Mouse (Mus musculus): Measurements from ENCODE around the gene Fam114a2. TPM values are rescaled to one million over a fixed set of nuclear protein-coding genes. Genes with fewer than 3 reads are reported as not detected.
A peak's percentile ranks its signal among the peaks of the same experiment; 100 is the strongest.
"Not testable (repeated sequence)": the region's sequence is repeated elsewhere in the genome, so short reads cannot be mapped to it uniquely, and the experiment has no call there.

Gene Fam114a2
- 10 to 100 TPM; 46.4 to 56.4 (median 54.1) TPM for total RNA-seq (2022)

DNA sequence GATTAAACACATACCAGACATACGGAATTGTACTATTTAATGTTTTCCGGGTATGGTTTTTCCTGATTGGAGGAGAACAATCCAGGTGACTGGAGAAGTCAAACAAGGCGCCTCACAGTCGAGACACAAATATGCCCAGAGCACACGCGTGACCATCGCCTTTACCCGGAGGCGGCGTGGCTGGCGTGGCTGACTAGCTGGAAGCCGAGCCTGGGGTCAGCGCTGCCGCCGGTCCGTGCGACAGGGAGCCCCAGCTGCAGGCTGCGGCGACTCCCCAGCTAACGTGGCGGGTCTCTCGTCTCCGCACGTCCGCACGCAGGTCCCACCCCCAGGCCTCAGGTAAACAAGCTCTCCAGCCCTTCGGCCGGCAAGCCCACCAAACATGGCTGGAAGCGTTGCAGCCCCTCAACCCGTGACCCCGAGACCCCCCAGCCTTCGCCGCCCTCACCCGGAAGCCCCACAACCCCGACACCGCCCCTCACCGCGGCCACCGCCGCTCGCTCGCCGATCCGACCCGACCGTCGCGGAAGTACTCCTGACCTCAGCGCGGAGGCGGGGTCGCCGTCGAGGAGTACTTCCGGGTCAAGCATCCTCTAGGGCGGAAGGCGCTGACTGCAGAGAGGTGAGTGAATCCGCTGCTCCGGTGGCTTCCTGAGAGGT, at the start of gene Fam114a2, which contains the start of gene Mfap3:
Gene Fam114a2, minus strand, starts transcription at position 527 of the 660 bp plus-strand sequence.
Gene Mfap3, plus strand, starts transcription at position 574 of the 660 bp plus-strand sequence.
- DNase-seq (ENCODE audit: low spot score in 2 of 2) = peak; percentile 82

- no peak for DNase-seq (ENCODE audit: low spot score in 2 of 2)
Measured at GRCm38 (mm10) chr11:57566091-57567035, 47.9 kb upstream of the Fam114a2 start.

DNA sequence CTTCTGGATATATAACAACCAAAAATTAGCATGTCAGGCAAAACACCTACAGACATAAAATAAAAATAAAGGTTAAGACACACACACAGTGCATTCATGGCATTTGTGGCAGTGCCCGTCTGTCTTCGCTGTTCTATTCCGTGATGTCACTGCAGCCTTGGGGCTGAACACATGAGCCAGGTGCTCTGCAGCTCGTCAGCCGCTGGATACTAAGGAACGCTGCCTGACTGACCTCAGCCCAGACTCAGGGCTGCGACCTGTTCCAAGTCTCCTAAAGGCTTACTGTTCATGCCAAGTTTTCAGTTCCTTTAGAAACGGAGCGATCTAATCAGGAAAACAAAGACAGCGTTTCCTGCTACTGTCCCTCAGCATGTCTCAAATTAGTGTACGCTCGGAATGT, 46.1 kb upstream of the Fam114a2 start:
- DNase-seq (ENCODE audit: low spot score in 2 of 2) = no peak

- not testable (repeated sequence) for DNase-seq (ENCODE audit: low spot score in 2 of 2)
Measured at GRCm38 (mm10) chr11:57557936-57558335, 39.5 kb upstream of the Fam114a2 start.

GRCm38 (mm10) chr11:57553015-57553780, 34.8 kb upstream of the Fam114a2 start:
- no peak for DNase-seq (ENCODE audit: low spot score in 2 of 2)

GRCm38 (mm10) chr11:57551016-57551415, 32.6 kb upstream of the Fam114a2 start:
- no peak for DNase-seq (ENCODE audit: low spot score in 2 of 2)

DNA sequence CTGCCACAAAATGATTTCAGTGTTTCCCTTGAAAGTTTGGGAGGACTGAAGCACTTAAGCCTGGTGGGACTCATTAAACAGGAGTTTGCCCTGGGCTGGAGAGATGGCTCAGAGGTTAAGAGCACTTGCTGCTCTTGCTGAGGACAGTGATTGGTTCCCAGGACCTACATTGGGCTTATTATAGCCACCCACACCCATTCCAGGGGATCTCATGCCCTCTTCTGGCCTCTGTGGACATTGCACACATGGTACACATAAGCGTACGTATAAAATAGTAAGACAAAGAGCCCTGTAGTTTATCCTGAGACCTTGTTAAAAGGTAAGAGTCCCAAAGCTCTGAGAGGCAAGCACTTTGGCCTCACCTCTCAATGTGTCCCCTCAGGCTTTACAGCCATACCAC, 31.8 kb upstream of the Fam114a2 start:
- DNase-seq (ENCODE audit: low spot score in 2 of 2) = no peak

- DNase-seq (ENCODE audit: low spot score in 2 of 2) = peak; percentile 59 to 63
Measured at GRCm38 (mm10) chr11:57548618-57549550, 30.5 kb upstream of the Fam114a2 start.

- no peak for DNase-seq (ENCODE audit: low spot score in 2 of 2)
Measured at GRCm38 (mm10) chr11:57540681-57541080, 22.3 kb upstream of the Fam114a2 start.

DNA sequence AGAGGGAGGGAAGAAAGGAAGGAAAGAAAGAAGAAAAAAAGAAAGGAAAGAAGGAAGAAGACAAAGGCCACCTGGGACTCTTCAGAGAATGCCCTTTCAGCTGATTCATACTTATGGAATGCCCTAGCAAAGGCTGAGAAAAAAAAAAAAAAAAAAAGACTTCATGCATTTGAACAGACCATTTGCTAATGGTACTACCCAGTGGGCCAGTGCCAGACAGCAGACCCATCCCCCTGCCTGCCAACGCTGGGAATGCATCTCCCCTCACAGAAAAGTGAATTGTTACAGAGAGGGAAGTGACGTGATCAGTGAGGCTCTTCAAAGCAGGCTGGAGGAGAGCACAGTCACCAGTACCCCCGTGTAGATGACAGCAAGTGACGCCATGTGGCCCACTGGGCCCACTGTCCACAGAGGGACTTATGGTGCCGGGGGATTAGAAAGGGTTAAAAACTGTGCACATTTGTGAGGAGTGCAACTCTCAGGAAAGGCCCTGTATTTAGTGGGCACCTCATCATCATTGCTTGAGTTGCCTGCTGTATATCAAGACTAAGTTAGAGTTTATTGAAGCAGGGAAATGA, 21.5 kb upstream of the Fam114a2 start:
- DNase-seq (ENCODE audit: low spot score in 2 of 2) = no peak

DNA sequence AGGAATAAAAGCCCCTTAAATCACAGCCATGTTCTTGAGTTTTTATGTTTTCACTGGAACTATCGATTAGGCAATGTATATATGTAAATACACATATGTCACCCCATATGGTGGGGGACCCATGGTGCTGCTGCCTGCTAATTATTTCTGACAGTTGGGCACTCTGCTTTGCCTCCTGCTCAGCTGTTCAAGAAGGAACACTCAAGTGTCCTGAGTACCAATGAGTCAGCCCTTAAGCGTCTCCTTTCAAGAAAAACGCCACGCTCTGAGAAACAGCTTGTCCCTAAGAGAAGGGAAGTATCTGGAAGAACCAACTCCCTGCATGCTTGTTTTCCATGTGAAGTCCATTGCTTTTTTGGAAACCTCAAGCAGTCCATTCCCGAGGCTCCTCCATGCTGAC, 17.5 kb upstream of the Fam114a2 start:
- DNase-seq (ENCODE audit: low spot score in 2 of 2) = no peak

DNA sequence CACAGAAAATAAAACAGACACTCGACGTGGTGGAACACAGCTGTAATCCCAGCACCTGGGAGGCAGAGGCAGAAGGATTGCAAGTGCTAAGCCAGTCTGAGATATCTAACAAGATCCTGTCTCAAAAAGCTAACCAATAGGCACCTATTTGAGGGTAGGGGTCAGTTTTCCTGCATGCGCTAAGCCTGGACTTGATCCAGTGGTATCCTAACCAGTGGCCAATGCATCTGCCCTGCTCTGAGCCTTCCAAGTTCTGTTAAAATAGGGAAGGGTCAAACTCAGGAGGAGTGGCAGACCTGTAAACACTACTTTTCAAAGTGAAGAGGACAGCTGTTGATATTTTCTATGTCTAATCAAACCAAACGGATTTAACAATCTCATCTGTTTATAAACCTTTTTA, 13.9 kb upstream of the Fam114a2 start:
- DNase-seq (ENCODE audit: low spot score in 2 of 2) = no peak

DNA sequence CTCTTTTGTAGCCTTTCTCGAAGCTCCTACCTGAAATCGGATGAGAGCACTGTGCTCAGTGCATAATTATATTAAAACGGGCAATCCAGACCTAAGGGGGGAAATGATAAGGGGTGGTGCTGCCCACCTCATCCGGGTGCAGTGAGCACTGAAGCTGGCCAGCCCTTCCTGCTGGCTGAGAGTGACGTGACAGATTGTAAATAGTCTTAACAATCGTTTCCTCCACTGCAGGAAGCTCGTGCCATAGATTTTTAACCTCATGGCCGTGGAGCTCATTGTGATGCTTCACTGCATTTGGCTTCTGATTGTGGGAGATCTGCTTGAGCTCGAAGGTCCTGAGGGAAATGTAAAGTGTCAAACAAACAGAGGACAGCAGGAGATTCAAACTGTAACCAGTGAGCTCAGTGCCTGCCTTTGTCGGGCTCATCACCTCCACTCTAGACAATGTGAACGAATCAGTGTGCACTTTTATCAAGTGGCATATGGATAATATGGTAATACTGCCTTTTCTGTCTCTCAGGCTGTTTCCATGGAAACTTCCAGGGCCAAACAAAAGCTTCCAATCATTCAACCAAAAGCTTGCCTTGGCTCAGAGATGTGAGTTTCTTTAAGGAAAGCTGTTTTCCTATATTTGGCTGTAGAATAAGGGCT, 13.0 kb upstream of the Fam114a2 start:
- no peak for DNase-seq (ENCODE audit: low spot score in 2 of 2)

GRCm38 (mm10) chr11:57529111-57529510, 10.7 kb upstream of the Fam114a2 start:
- DNase-seq (ENCODE audit: low spot score in 2 of 2) = no peak

DNA sequence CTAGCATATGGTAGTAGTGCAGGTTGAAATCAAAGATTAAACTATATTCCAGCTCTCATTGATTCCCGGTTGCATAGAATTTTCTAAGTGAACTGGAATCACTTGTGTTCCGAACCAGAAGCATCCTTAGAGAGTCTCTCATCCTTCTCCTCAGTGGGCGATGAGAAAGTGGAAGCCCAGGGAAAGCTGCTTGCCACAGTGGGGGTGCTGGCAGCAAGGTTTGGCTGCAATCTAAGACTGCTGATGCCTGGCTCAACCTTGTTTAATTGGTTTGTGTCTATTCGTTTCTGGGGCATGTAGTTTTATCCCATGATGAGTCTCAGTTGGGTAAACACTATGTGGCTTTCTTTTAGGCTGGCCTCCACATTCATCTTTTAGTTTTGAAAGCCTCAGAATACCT, 9.1 kb upstream of the Fam114a2 start:
- no peak for DNase-seq (ENCODE audit: low spot score in 2 of 2)

- no peak for DNase-seq (ENCODE audit: low spot score in 2 of 2)
Measured at GRCm38 (mm10) chr11:57525900-57526299, 7.5 kb upstream of the Fam114a2 start.

DNA sequence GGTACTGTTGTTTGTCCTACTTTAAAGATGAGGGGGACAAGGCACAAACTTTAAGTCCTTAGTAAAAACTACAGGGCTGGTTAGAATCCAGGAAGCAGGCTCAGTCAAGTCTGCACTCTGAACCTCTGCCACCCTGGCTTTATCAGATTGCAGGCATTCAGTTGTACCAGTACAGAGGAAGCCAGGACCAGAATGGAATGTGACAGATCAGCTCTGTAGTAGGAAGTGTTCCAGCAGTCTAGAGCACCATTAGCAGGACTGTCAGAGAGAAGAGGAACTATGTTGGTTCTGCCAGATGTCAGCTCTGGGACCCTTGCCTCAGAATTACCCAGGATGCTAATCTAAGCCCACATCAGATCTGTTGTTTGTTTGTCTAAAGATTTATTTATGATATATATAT, 6.2 kb upstream of the Fam114a2 start:
- DNase-seq (ENCODE audit: low spot score in 2 of 2) = no peak

GRCm38 (mm10) chr11:57523418-57523817, 5.0 kb upstream of the Fam114a2 start:
- no peak for DNase-seq (ENCODE audit: low spot score in 2 of 2)

DNA sequence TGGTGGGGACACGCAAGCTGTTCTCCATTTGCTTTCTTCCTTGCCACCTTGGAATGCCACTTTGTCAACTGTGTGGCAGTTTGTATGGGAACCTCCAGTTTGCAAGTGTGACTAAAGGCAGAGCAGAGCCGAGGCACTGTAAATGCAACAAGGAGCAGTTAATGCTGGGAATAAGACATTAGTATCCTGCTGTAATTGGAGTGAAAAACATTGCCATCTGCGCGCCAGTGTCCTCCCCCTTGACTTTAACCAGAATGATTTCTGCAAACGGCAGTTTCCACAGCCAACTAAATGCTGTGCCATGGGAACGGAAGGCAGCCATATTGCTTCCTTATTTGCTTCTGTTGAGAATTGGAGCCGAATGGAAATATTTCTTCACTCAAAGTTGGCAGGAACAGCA, 3.6 kb upstream of the Fam114a2 start:
- DNase-seq (ENCODE audit: low spot score in 2 of 2) = no peak

DNA sequence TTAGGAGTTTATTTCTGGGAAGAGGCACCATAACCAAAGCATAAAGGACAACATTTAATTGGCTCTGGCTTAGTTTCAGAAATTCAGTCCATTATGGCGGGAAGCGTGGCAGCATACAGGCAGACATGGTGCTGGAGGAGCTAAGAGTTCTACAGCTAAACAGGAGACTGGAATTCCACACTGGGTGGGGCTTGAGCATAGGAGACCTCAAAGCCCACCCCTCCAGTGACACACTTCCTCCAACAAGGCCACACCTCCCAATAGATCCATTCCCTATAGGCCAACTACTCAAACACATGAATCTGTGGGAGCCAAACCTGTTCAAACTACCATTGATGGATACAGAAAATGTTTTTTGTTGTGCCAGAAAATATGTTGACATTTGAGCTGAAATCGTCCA, 2.8 kb upstream of the Fam114a2 start:
- no peak for DNase-seq (ENCODE audit: low spot score in 2 of 2)
